Mouse (Mus musculus) left cerebral cortex, adult 2 months (tissue): Measurements from ENCODE around the gene Bola1. TPM values are rescaled to one million over a fixed set of nuclear protein-coding genes. Genes with fewer than 3 reads are reported as not detected.
"Not testable (repeated sequence)": the region's sequence is repeated elsewhere in the genome, so short reads cannot be mapped to it uniquely, and the experiment has no call there.

Source experiments
- DNase-seq, 2 experiments: peaks; one replicate each; pipeline ENCODE4 v3.0.0; 2021 to 2022; ENCODE audit warnings: low spot score in 2 of 2, mixed read lengths in 1 of 2; ENCODE audit errors: extremely low spot score in 1 of 2
- H3K27ac ChIP-seq: fragments of 200-600 bp; 2 replicates; pipeline ENCODE4 v1.8.1; 2022
- H3K4me3 ChIP-seq: fragments of 200-600 bp; 2 replicates; pipeline ENCODE4 v1.8.1; 2022
- CTCF ChIP-seq: fragments of 200-600 bp; IDR thresholded peaks from 2 replicates; pipeline ENCODE4 v1.8.1; 2022; ENCODE audit warnings: antibody characterized with exemption, mild to moderate bottlenecking, moderate library complexity
- intact Hi-C: fragments of 180-260 bp; cut with DNase I; formaldehyde crosslinking; loops from one replicate; pipeline ENCODE4 v1.15.1; 2025
- total RNA-seq, 2 experiments: library from RNA; stranded (reverse); gene quantifications; 2 replicates each; pipeline ENCODE4 v1.2.3; 2021

Bola1 gene
- total RNA-seq, 2 experiments from 2014 or later = 14.8 to 15.1 TPM

DNA sequence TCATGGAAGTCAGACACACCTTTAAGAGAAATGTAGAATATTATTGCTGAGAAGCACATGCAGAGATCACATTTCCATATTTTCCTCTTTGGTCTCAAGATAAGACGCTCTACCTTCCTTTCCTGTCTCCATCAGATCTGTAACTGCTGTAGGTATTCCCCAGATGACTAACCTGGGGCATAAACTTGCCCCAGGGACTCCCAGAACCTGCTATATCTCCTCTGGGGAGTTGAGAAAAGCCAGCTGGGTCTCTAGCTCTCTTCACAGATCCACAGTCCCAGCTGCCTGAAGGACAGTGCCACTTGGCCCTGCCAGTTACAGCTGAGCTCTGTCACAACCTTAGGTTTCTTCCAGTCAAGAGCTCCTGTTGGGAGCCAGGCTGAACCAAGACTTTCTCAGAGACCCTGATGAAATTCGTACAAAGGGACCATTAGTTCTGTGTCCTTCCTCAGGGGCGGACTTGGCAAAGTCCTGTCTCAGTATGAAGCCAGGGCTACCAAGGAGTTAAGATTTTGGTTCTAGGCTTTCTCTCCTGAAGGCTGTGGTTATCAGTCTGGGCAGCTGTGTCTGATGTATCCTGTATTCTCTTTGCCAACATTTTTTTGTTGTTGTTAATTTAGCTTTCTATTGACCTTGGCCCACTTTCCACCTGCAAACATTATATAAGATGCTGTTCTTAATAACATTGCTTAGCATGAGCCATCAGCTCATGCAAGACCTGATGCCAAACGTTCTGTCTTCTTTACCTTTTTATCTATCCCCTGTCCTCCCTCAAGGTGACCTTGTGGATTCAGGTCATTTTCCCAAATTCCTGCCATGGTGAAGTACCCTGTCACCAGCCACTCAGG lies 11.6 kb upstream of the Bola1 start:
- H3K27ac ChIP-seq = no peak overlapping the region
- intact Hi-C loops = no loop called here
- H3K4me3 ChIP-seq = no peak overlapping the region
- TF ChIP-seq CTCF = no peak
- no peak for DNase-seq

DNA sequence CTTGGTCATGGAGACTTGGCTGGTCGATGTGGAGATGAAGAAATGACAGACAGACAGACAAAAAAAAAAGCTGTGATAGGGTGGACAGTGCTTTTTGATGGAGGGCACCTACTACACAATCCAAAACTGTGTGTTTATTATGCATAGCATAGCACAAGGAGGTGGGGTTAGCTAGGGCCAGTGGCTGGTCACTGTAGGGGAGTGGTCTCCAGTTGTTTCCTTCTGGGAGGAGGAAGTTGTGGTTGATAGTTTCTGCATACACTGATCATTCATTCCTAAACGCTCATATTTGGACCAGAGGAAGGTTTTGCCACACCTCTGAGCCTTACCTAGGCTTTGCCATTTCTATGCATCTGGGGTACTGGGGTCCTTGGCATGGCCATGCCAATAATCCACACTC lies 10.9 kb upstream of the Bola1 start:
- intact Hi-C loops = no loop called here
- DNase-seq = no peak
- H3K4me3 ChIP-seq = no peak overlapping the region
- no peak for TF ChIP-seq CTCF
- H3K27ac ChIP-seq = no peak overlapping the region

DNA sequence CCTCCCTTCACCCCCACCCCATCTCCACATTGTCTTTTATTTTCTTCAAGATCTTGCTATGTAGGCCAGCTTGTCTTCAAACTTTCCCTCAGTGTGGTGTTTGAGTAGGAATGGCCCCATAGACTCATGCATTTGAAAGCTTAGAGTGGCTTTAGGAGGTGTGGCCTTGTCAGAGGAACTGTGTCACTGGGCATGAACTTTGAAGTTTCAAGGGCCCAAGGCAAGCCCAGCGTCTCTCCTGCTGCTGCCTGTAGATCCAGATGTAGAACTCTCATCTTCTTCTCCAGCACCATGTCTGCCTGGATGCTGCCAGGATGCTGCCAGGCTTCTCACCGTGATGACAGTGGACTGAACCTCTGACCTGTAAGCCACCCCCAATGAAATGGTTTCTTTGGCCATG lies 9.3 kb upstream of the Bola1 start:
- no peak for TF ChIP-seq CTCF
- intact Hi-C loops = loop anchor here (5.0 kb wide), 1 partner anchor 957 kb away; no protein-coding TSS in a partner anchor
- Histone ChIP-seq H3K27ac (no peak overlapping the region), H3K4me3 (no peak overlapping the region)
- DNase-seq = no peak

- TF ChIP-seq CTCF = no peak
- intact Hi-C loops = loop anchor here (5.0 kb wide), 1 partner anchor 955 kb away; no protein-coding TSS in a partner anchor
- DNase-seq = no peak
- H3K4me3 ChIP-seq = no peak overlapping the region
- H3K27ac ChIP-seq = no peak overlapping the region
Observed at GRCm38 (mm10) chr3:96226695-96227648, 7.5 kb upstream of the Bola1 start.

GRCm38 (mm10) chr3:96225421-96225820 lies 5.9 kb upstream of the Bola1 start:
- DNase-seq = no peak
- Histone ChIP-seq H3K27ac (no peak overlapping the region), H3K4me3 (no peak overlapping the region)
- intact Hi-C loops = loop anchor here (5.0 kb wide), 1 partner anchor 953 kb away; no protein-coding TSS in a partner anchor
- TF ChIP-seq CTCF = no peak

DNA sequence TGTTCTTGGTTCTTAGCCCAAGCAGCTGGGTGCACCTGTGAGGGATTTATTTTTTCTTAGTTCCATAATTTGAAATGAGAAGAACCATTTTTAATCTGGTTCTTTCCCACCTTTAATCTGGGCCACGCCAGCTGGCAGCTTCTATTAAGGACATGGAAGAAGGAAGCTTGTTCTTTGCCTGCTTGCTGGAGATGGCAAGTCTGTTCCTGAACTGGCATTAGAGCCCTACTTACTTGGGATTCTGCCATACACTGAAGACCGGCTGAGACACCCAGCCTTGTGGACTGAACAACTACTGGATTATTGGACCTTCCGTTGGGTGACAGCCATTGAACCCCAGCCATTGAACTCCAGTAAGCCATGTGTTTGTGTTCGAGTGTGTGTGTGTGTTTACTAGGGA lies 3.3 kb upstream of the Bola1 start:
- no peak overlapping the region for H3K4me3 ChIP-seq
- TF ChIP-seq CTCF = no peak
- intact Hi-C loops = loop anchor here (2.0 kb wide), 1 partner anchor 14 kb away; no protein-coding TSS in a partner anchor
- DNase-seq = no peak
- H3K27ac ChIP-seq = no peak overlapping the region; the same call in 1 of the 2 replicates

DNA sequence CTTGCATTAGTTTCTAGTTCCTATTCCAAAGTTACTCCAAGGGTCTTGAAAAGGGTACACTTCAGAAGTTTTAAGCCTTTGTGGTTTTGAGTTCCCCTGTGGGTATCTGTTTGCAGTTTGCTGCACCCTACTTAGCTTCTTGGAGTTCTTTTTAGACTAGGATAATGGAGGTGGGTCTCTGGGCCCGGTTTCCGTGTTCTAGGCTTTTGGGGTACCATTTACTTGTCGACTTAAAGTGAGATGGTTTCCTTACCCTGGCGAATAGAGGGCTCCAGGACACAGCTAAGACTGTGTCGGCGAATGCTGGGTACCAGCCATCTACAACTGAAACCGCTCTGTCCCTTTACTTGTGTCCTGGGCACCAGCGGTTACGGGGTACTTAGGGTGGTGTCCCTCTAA lies 2.1 kb upstream of the Bola1 start:
- TF ChIP-seq CTCF = no peak
- intact Hi-C loops = loop anchor here (2.0 kb wide), 2 partner anchors 15 to 41 kb away; partner anchors contain the start of gene Hist2h4
- DNase-seq = no peak
- Histone ChIP-seq H3K27ac (peak overlapping the region; percentile 98), H3K4me3 (peak overlapping the region; percentile 77)

DNA sequence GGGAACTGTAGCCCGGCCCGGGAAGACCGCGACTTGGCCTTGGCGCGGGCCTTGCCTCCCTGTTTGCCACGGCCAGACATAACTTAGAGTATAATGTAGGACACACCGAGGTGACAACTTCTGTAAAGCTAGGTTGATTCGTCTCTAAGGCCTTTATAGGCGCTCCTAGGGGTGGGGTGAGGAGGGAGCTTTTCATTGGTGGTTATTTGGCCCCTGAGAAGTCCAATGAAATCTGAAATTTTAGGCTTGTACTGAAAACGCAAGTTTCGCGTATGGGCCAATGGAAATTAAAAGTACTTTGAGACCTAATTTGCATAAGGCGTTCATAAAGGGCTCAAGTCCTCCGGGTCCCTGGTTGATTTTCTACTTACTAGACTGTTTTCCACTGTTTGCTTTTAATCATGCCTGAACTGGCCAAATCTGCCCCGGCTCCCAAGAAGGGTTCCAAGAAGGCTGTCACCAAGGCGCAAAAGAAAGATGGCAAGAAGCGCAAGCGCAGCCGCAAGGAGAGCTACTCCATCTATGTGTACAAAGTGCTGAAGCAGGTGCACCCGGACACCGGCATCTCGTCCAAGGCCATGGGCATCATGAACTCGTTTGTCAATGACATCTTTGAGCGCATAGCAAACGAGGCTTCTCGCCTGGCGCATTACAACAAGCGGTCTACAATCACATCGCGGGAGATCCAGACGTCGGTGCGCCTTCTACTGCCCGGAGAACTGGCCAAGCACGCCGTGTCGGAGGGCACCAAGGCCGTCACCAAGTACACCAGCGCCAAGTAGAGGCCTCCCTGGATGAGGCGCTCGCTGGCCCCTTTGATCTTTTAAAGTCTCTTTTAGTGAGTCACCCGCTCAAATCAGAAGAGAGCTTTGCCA lies 1.5 kb upstream of the Bola1 start, which contains the start of the genes Hist2h2ac and Hist2h2be:
Gene Hist2h2ac, minus strand, starts transcription at position 116 of the 875 bp plus-strand sequence.
Gene Hist2h2be, plus strand, starts transcription at position 355 of the 875 bp plus-strand sequence.
- peak; percentile 7; the same call in 1 of the 2 replicates for TF ChIP-seq CTCF
- DNase-seq = peak; percentile 78 to 84
- Histone ChIP-seq H3K4me3 (peak within 1 kb of the TSS; percentile 77), H3K27ac (peak within 1 kb of the TSS; percentile 98)
- intact Hi-C loops = loop anchor here (2.0 kb wide), 1 partner anchor 42 kb away; the partner anchor contains the start of gene Hist2h4

DNA sequence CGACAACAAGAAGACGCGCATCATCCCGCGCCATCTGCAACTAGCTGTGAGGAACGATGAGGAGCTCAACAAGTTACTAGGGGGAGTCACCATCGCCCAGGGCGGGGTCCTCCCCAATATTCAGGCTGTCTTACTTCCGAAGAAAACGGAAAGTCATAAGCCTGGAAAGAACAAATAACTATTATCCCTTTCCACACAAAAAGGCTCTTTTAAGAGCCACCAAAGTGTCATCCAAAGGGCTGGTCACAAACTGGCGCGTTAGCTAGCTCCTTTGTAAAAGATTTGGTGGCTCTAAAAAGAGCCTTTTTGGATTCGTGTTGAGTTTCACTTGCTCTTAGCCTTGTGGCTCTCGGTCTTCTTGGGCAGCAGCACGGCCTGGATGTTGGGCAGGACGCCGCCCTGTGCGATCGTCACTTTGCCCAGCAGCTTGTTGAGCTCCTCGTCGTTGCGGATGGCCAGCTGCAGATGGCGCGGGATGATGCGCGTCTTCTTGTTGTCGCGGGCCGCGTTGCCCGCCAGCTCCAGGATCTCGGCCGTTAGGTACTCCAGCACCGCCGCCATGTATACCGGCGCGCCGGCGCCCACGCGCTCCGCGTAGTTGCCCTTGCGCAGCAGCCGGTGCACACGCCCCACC lies 739 bp upstream of the Bola1 start:
- H3K4me3 ChIP-seq = peak overlapping the region; percentile 77
- DNase-seq = not testable (repeated sequence)
- H3K27ac ChIP-seq = peak overlapping the region; percentile 98
- intact Hi-C loops = loop anchor here (2.0 kb wide), 1 partner anchor 43 kb away; the partner anchor contains the start of gene Hist2h4

DNA sequence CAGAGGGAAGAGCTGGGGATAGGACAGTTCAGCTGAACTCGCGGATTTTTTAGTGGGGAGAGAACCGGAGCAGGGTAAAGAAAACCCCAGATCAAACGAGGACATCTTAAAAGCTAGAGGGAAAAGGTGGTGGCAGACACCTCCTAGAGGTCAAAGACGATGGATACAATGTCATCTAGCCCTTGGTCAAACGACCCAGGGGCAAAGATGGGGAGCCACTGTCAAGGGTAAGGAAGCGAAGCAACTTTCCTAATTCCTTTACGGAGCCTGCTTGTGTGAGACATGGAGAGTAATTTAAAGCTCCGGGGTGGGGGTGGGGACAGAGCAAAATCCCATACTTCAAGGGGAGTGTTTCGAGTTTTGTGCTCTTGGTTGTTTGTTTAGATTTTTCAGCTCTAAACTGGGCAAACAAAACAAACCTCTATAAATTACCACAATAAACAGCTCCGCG lies 293 bp downstream of the Bola1 start:
- peak; percentile 28 for TF ChIP-seq CTCF
- peak overlapping the region; percentile 98 for H3K27ac ChIP-seq
- intact Hi-C loops = loop anchor here (5.0 kb wide), 1 partner anchor 152 kb away; no protein-coding TSS in a partner anchor
- DNase-seq = peak in 1 of 2 experiments; percentile 25
- peak overlapping the region; percentile 77 for H3K4me3 ChIP-seq
